Mouse (Mus musculus) liver, embryonic 13.5 days (tissue): Measurements from ENCODE around the gene Nectin2. TPM values are rescaled to one million over a fixed set of nuclear protein-coding genes. Genes with fewer than 3 reads are reported as not detected.

Experiments
- ATAC-seq: fragments of 200-750 bp; cut with Nextera tagmentation; 2 replicates; pipeline ENCODE4 v1.8.0; 2017; ENCODE audit warnings: low read depth, mild to moderate bottlenecking, moderate number of reproducible peaks, moderate library complexity
- DNase-seq: peaks from one replicate; pipeline ENCODE4 v3.0.0; 2022
- H3K27ac ChIP-seq: fragments of 300-500 bp; sonication (generic); 2 replicates; pipeline ENCODE4 v1.5.1; 2015; ENCODE audit warnings: moderate library complexity, mild to moderate bottlenecking, inconsistent platforms
- H3K27me3 ChIP-seq: fragments of 300-500 bp; sonication (generic); 2 replicates; pipeline ENCODE4 v1.6.1; 2015; ENCODE audit warnings: mild to moderate bottlenecking, inconsistent platforms
- H3K36me3 ChIP-seq: fragments of 300-500 bp; sonication (generic); 2 replicates; pipeline ENCODE4 v1.6.1; 2015; ENCODE audit warnings: mild to moderate bottlenecking, inconsistent platforms
- H3K4me1 ChIP-seq: fragments of 300-500 bp; sonication (generic); replicated peaks from 2 replicates; pipeline ENCODE4 v1.6.1; 2015; ENCODE audit warnings: inconsistent platforms
- H3K4me2 ChIP-seq: fragments of 300-500 bp; sonication (generic); 2 replicates; pipeline ENCODE4 v1.6.1; 2015; ENCODE audit warnings: inconsistent platforms, mild to moderate bottlenecking, moderate library complexity
- H3K4me3 ChIP-seq: fragments of 300-500 bp; sonication (generic); replicated peaks from 2 replicates; pipeline ENCODE4 v1.5.1; 2015; ENCODE audit warnings: mild to moderate bottlenecking, inconsistent platforms
- H3K9ac ChIP-seq: fragments of 300-500 bp; sonication (generic); 2 replicates; pipeline ENCODE4 v1.6.1; 2015; ENCODE audit warnings: mild to moderate bottlenecking, inconsistent platforms
- H3K9me3 ChIP-seq: fragments of 300-500 bp; sonication (generic); replicated peaks from 2 replicates; pipeline ENCODE4 v1.6.1; 2016; ENCODE audit warnings: inconsistent platforms
- WGBS: fragments of 180-500 bp; shearing (Covaris S2); methylation state at CpG from one replicate; pipeline ENCODE4 v1.1.7; 2015; ENCODE audit not compliant: insufficient replicate concordance; 5-methylcytosine and 5-hydroxymethylcytosine counted together
- polyA plus RNA-seq: library from polyadenylated mRNA; unstranded; fragments of >200 nt; fragmentation: Nextera tagmentation; extraction: Ambion mirVana; gene quantifications from 2 replicates; pipeline ENCODE4 v1.2.1, GENCODE M21; 2015

The Nectin2 gene
- polyA plus RNA-seq, 1 experiment from 2014 or later: 18.2 TPM

DNA sequence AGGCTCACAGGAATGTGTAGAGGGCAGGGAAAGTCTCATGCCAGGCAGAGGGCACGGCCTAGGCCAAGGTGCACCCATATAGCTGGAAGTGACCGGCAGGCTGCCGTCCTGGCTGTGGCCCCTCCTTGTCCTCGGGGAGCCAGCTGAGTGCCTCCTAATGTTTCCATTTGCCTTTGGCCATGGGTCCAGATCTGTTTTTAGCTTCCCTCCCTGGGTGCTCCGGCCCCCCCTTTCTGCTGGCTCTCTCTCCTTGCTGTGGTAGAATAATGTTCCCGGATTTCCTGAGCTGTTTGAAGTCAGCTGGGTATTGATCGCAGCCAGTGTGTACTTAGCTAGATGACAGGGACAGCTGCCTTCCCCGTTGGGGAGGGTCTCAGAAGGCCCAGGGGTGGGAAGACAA lies 33.3 kb upstream of the Nectin2 start:
- ATAC-seq: no peak
- 53% methylated on average over 8 of the region's 8 CpGs for WGBS

GRCm38 (mm10) chr7:19782645-19783044 lies 32.4 kb upstream of the Nectin2 start:
- Histone ChIP-seq H3K27ac (no peak overlapping the region), H3K9me3 (no peaks in the 10 kb centered on the region), H3K9ac (no peak overlapping the region), H3K27me3 (no peaks in the 10 kb centered on the region), H3K4me3 (no peak overlapping the region), H3K4me1 (peaks cover 11% of the 10 kb centered on the region), H3K4me2 (no peak overlapping the region), H3K36me3 (no peaks in the 10 kb centered on the region)
- no peak for DNase-seq
- ATAC-seq: no peak
- WGBS: 83% methylated on average over 4 of the region's 4 CpGs

More for the DNA sequence above, 33.3 kb upstream of the Nectin2 start:
- Histone ChIP-seq H3K4me3 (no peak overlapping the region), H3K9me3 (no peaks in the 10 kb centered on the region), H3K4me1 (peaks cover 11% of the 10 kb centered on the region), H3K27ac (no peak overlapping the region), H3K27me3 (no peaks in the 10 kb centered on the region), H3K9ac (no peak overlapping the region), H3K4me2 (no peak overlapping the region), H3K36me3 (no peaks in the 10 kb centered on the region)
- no peak for DNase-seq

- DNase-seq: no peak
- Histone ChIP-seq H3K9me3 (no peaks in the 10 kb centered on the region), H3K36me3 (no peaks in the 10 kb centered on the region), H3K4me1 (peaks cover 11% of the 10 kb centered on the region), H3K27ac (no peak overlapping the region), H3K27me3 (no peaks in the 10 kb centered on the region), H3K4me2 (no peak overlapping the region), H3K9ac (no peak overlapping the region), H3K4me3 (no peak overlapping the region)
- WGBS: 74% methylated on average over 7 of the region's 7 CpGs
- ATAC-seq: no peak
These were observed 31.5 kb upstream of the Nectin2 start for GRCm38 (mm10) chr7:19781741-19782140.

DNA sequence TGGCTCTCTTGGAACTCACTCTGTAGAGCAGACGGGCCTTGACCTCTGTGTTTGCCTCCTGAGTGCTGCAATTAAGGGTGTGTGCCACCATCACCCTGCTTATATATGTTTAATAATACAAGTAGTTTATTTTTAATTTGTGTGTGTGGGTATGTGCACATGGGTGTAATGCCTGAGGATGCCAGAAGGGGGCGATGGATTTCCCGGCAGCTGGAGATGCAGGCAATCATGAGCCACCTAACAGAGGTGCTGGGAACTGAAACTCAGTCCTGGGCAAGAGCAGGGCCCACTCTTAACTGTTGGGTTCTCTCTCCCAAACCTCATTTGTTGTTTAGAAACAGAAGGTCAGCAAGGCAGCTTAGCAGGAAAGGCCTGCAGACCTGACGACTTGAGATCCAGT lies 29.6 kb upstream of the Nectin2 start:
- no peak for ATAC-seq
- WGBS: 61% methylated on average over 4 of the region's 4 CpGs

DNA sequence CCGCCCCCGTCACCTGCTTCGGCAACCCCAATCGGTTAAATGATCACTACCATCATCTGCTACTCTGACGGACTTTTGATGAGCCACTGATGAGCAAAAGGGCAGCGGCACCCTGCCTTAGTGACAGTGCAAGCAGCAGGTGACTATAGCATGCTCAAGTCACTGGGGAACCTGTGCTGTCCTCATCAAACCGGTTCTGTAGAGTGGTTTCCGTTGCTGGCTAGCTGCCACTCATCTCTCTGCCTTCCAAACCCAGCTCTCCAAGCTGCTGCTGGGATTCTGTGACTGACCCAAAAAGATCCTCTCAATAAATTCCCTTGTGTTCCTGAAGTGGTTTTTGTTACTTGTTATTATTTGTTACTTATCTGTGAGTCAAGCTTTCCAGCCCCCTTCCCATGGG lies 28.4 kb upstream of the Nectin2 start:
- 75% methylated on average over 8 of the region's 8 CpGs for WGBS
- ATAC-seq: no peak
- Histone ChIP-seq H3K9me3 (no peaks in the 10 kb centered on the region), H3K9ac (no peak overlapping the region), H3K4me2 (no peak overlapping the region), H3K27ac (no peak overlapping the region), H3K4me3 (no peak overlapping the region), H3K36me3 (no peaks in the 10 kb centered on the region), H3K27me3 (no peaks in the 10 kb centered on the region), H3K4me1 (peaks cover 3% of the 10 kb centered on the region; the same call in 1 of the 2 replicates)
- DNase-seq: no peak

More for the DNA sequence above, 29.6 kb upstream of the Nectin2 start:
- Histone ChIP-seq H3K36me3 (no peaks in the 10 kb centered on the region), H3K27me3 (no peaks in the 10 kb centered on the region), H3K27ac (no peak overlapping the region), H3K9ac (no peak overlapping the region), H3K4me2 (no peak overlapping the region), H3K4me1 (peaks cover 5% of the 10 kb centered on the region), H3K9me3 (no peaks in the 10 kb centered on the region), H3K4me3 (no peak overlapping the region)
- no peak for DNase-seq

DNA sequence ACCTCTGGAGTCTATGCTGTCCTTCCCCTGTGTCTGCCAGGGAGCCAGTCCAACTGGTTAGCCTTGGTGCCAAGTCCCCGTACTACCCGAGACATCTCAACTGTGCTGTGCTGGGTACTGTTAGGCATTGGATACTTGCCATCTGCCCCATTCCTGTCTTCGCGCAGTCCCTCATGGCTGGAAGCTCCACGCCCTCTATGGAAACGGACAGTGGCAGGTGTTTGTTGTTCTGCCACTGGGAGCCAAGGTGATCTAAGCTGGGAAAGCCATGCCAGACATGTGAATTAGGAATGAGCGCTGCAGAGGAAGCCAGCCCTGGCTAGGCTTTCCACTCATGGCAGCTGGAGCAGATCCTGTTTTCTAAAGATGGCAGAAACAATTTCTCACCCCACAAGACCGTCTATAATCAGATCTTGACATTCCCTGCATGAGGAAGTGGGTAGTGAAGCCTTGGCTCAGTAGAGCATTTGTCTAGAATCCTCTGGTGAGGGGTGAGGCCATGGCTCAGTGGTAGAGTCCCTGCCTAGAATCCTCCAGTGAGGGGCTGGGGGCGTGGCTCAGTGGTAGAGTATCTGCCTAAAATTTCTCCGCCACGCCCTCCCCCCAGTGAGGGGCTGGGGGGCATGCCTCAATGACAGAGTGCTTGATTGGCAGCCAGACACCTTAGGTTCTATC lies 26.9 kb upstream of the Nectin2 start:
- Histone ChIP-seq H3K27ac (no peak overlapping the region), H3K27me3 (peaks cover 3% of the 10 kb centered on the region), H3K4me1 (no peaks in the 10 kb centered on the region), H3K36me3 (no peaks in the 10 kb centered on the region), H3K9ac (no peak overlapping the region), H3K4me3 (no peak overlapping the region), H3K4me2 (no peak overlapping the region), H3K9me3 (no peaks in the 10 kb centered on the region)
- 66% methylated on average over 11 of the region's 11 CpGs for WGBS
- no peak for DNase-seq
- no peak for ATAC-seq

- H3K36me3 ChIP-seq: no peaks in the 10 kb centered on the region
- ATAC-seq (no peak), DNase-seq (no peak)
- no peak overlapping the region for H3K4me2 ChIP-seq
- H3K27me3 ChIP-seq: peaks cover 51% of the 10 kb centered on the region
- no peak overlapping the region for H3K9ac ChIP-seq
- H3K4me1 ChIP-seq: peaks cover 21% of the 10 kb centered on the region
- H3K4me3 ChIP-seq: no peak overlapping the region
- no peaks in the 10 kb centered on the region for H3K9me3 ChIP-seq
- H3K27ac ChIP-seq: no peak overlapping the region
- WGBS: 40% methylated on average over 4 of the region's 4 CpGs
These were observed 21.4 kb upstream of the Nectin2 start for GRCm38 (mm10) chr7:19771682-19772081.

- Histone ChIP-seq H3K9ac (peak within 1 kb of the TSS; percentile 28; the same call in 1 of the 2 replicates), H3K9me3 (no peaks in the 10 kb centered on the region), H3K27me3 (peaks cover 54% of the 10 kb centered on the region), H3K36me3 (no peaks in the 10 kb centered on the region), H3K4me1 (peaks cover 21% of the 10 kb centered on the region), H3K4me2 (peak within 1 kb of the TSS; percentile 65), H3K4me3 (peak within 1 kb of the TSS; percentile 47), H3K27ac (no peak within 1 kb of the TSS)
- 5% methylated on average over 8 of the region's 9 CpGs for WGBS
- no peak for DNase-seq
- ATAC-seq: peak; percentile 13; the same call in 1 of the 2 replicates
These were observed 20.7 kb upstream of the Nectin2 start, which contains the start of gene Bcam for GRCm38 (mm10) chr7:19770984-19771391. Bcam (minus strand) TSS chr7:19771016.

DNA sequence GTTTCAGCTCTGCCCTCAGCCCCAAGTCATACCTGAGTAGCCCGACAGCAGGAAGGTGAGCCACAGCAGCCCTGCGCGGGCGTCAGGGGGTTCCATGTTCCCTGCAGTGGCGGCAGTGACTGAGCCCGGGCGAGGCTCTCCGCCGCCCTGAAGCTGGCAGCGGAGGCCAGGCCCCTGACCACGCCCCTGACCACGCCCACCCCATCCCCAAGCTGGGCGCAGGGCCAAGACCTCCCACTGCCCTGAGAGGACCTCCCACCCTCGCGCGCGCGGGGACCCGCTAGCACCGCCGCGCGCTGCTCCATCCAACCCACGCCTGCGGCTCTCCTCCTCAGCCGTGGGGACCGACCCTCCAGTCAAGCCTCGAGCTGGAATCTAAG lies 20.1 kb upstream of the Nectin2 start:
- Histone ChIP-seq H3K4me1 (peaks cover 21% of the 10 kb centered on the region), H3K4me2 (peak overlapping the region; percentile 65), H3K27ac (no peak overlapping the region), H3K9me3 (no peaks in the 10 kb centered on the region), H3K27me3 (peaks cover 54% of the 10 kb centered on the region), H3K36me3 (no peaks in the 10 kb centered on the region), H3K9ac (peak overlapping the region; percentile 28; the same call in 1 of the 2 replicates), H3K4me3 (peak overlapping the region; percentile 47)
- DNase-seq (peak; percentile 47), ATAC-seq (peak; percentile 70)
- WGBS: under 1% methylated on average over 28 of the region's 28 CpGs

DNA sequence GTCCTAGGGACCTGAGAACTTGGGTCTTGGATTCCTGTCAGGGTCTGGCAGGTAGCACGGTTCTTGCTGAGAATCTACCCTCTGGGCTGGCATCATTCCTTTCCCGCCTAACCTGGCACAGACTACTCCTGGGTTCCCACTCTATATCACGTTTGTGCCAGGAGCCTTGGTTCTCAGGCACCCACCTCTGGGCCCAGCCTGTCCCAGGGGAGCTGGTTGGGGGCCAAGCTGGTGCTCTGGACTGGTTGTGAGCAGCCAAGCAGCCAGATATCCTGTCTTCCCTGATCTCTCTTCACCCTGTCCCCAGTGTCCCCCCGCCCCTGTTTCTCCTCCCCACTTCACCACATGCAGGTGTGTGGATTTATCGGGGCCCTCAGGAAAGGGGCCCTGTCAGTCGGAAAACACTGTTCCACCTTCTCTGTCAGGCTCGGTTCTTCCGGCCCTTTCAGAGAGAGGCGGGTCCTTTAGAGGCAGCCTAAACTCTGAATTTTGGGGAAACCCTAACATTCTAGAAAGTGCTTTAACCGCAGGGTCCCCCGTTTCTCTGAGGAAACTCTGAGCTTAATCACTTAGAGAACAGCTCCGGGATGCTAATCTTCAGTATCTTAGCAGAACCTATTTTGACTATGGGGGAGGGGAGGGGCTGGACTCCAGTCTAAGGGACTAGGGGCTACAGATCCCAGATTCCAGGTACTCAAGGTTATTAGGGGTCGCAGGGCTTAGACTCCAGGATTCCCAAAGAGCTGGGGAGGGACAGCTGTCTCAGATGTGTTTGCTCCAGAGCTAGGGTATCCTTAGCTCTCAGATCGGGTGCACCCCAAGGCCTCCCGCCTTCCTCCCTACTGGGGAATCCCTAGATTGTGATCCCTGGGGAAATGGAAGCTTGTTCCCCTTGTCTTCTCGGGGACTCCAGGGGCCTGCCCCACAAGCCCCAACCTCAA lies 19.4 kb upstream of the Nectin2 start:
- Histone ChIP-seq H3K27ac (no peak overlapping the region), H3K27me3 (peaks cover 54% of the 10 kb centered on the region), H3K9ac (peak overlapping the region; percentile 28; the same call in 1 of the 2 replicates), H3K9me3 (no peaks in the 10 kb centered on the region), H3K4me2 (peak overlapping the region; percentile 65), H3K36me3 (no peaks in the 10 kb centered on the region), H3K4me3 (peak overlapping the region; percentile 47), H3K4me1 (peaks cover 21% of the 10 kb centered on the region)
- WGBS: 11% methylated on average over 16 of the region's 16 CpGs
- ATAC-seq (0 out of 2 replicates have a peak, but pooled peaks have one; percentile 18), DNase-seq (no peak)

GRCm38 (mm10) chr7:19769001-19769400 lies 18.7 kb upstream of the Nectin2 start:
- ATAC-seq: no peak
- no peak overlapping the region for H3K9ac ChIP-seq
- peaks cover 54% of the 10 kb centered on the region for H3K27me3 ChIP-seq
- no peak overlapping the region for H3K4me3 ChIP-seq
- WGBS: 23% methylated on average over 4 of the region's 4 CpGs
- H3K27ac ChIP-seq: no peak overlapping the region
- no peaks in the 10 kb centered on the region for H3K36me3 ChIP-seq
- H3K4me1 ChIP-seq: peaks cover 23% of the 10 kb centered on the region
- H3K4me2 ChIP-seq: no peak overlapping the region
- H3K9me3 ChIP-seq: no peaks in the 10 kb centered on the region
- DNase-seq: no peak
